Mouse (Mus musculus) layer of hippocampus, adult 2 months (tissue): ENCODE data around the gene Kctd12. TPM values are rescaled to one million over a fixed set of nuclear protein-coding genes. Genes with fewer than 3 reads are reported as not detected.

ENCODE experiments used
- DNase-seq, 2 experiments: peaks; one replicate each; pipeline ENCODE4 v3.0.0; 2022; ENCODE audit warnings: low spot score in 2 of 2
- H3K27ac ChIP-seq: fragments of 200-600 bp; 2 replicates; pipeline ENCODE4 v1.8.1; 2022
- H3K4me3 ChIP-seq: fragments of 200-600 bp; 2 replicates; pipeline ENCODE4 v1.8.1; 2022; ENCODE audit warnings: mild to moderate bottlenecking
- CTCF ChIP-seq: fragments of 200-600 bp; conservative IDR thresholded peaks from 2 replicates; pipeline ENCODE4 v1.8.1; 2022; ENCODE audit warnings: antibody characterized with exemption, mild to moderate bottlenecking, moderate library complexity
- microRNA-seq, 2 experiments: library from miRNA; unstranded; fragments of <30 nt; microRNA quantifications; one replicate each; pipeline ENCODE4 v1.2.0; 2021
- total RNA-seq, 2 experiments: library from RNA; stranded (reverse); gene quantifications; 2 replicates each; pipeline ENCODE4 v1.2.3; 2021

Kctd12 gene
- total RNA-seq, 2 experiments from 2014 or later = 120 to 123 TPM

GRCm38 (mm10) chr14:102942222-102942843, 40.1 kb downstream of the Kctd12 start:
- no peak overlapping the region for H3K27ac ChIP-seq
- TF ChIP-seq CTCF = no peak
- H3K4me3 ChIP-seq = no peak overlapping the region
- DNase-seq = no peak

GRCm38 (mm10) chr14:102934878-102935277, 47.6 kb downstream of the Kctd12 start:
- Histone ChIP-seq H3K27ac (no peak overlapping the region), H3K4me3 (no peak overlapping the region)
- no peak for TF ChIP-seq CTCF
- DNase-seq = no peak

GRCm38 (mm10) chr14:102930933-102931332, 51.5 kb downstream of the Kctd12 start:
- no peak for DNase-seq
- H3K4me3 ChIP-seq = no peak overlapping the region
- H3K27ac ChIP-seq = no peak overlapping the region
- TF ChIP-seq CTCF = no peak

GRCm38 (mm10) chr14:102929545-102929944, 52.9 kb downstream of the Kctd12 start:
- DNase-seq = no peak
- H3K4me3 ChIP-seq = no peak overlapping the region
- H3K27ac ChIP-seq = no peak overlapping the region
- no peak for TF ChIP-seq CTCF

- no peak for DNase-seq
- H3K27ac ChIP-seq = no peak overlapping the region
- TF ChIP-seq CTCF = no peak
- no peak overlapping the region for H3K4me3 ChIP-seq
These were observed 54.5 kb downstream of the Kctd12 start for GRCm38 (mm10) chr14:102927847-102928466.

Small RNA genes within 50 kb of the gene (microRNA-seq; reads per million reads assigned to microRNA genes)
- gene Mir5130 = 1.3 to 1.6 reads per million in 2 experiments

Other genes with a start within 250 kb of the Kctd12 start
- not detected for gene Acod1, start 64.3 kb upstream of the Kctd12 start, total RNA-seq
- 10 to 100 TPM; 10.1 to 10.2 TPM for gene Cln5, start 87.6 kb upstream of the Kctd12 start, total RNA-seq
- 100 to 1,000 TPM; 101 to 102 TPM for gene Fbxl3, start 116.9 kb upstream of the Kctd12 start, total RNA-seq